Mouse (Mus musculus): Measurements from ENCODE around the gene Mrpl39.

DNA sequence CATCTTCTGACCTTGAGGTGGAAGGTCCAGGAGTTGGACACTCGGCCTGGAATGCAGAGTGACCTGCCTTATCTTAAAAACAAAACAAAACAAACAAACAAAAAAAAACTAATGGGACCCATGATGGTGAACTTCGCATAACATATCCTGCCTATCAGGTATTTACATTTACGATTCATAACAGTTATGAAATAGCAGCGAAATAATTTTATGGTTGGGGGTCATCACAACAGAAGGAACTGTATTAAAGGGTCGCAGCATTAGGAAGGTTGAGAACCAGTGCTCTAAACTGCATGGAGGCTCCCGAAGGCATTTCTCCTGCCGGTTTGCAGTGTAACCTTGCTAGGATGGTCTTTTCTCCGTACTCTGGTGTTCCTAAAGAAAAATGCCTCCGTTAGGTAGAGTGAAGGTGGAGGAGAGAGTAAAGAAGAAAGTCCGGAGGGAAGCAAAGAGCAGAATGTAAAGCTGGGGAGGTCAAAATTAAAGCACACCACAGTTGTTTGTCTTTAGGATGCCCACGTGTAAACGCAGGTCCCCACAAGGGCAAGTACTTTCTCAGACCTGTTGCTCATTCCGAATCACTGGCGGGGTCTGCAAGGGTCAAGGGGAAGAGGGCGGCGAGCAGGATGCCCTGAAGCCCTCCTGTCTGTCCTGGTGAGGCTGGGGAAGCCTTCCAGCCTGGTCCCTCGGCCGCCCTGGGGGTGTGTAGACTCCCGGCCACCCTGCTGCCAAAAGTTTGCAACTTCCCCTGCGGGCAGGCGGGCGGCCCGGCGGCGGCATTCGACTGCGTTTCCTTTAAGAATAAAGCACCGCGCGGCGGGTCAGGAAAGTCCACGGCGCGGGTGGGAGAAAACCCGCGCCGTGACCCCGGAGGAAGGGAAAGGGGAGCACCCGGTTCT, 33.1 kb downstream of the Mrpl39 start:
- TF ChIP-seq POLR2A (IDR thresholded peaks at IDR 0.05; ENCODE audit: low read depth, low read length) (no peak), CTCF (IDR thresholded peaks at IDR 0.05; ENCODE audit: extremely low read depth, insufficient read depth, insufficient read length, insufficient replicate concordance) (no peak)

All from spleen, adult 2 months (tissue).